Mouse (Mus musculus) limb, embryonic 14.5 days (tissue): ENCODE data around the gene Ubr2. TPM values are rescaled to one million over a fixed set of nuclear protein-coding genes. Genes with fewer than 3 reads are reported as not detected.

Experiments used
- ATAC-seq: fragments of 200-750 bp; cut with Nextera tagmentation; 2 replicates; pipeline ENCODE4 v1.8.0; 2017; ENCODE audit warnings: low read depth, moderate number of reproducible peaks, moderate TSS enrichment; ENCODE audit not compliant: low FRiP score
- DNase-seq: peaks from one replicate; pipeline ENCODE4 v3.0.0-alpha.2; 2015; ENCODE audit warnings: low spot score
- H3K27ac ChIP-seq: fragments of 300-500 bp; sonication (generic); replicated peaks from 2 replicates; pipeline ENCODE4 v1.5.1; 2014; ENCODE audit warnings: low read depth, mild to moderate bottlenecking, low read length, moderate library complexity, mixed read lengths
- H3K27me3 ChIP-seq: fragments of 300-500 bp; sonication (generic); 2 replicates; pipeline ENCODE4 v1.6.1; 2014; ENCODE audit warnings: low read length, mixed read lengths; ENCODE audit not compliant: control insufficient read depth, insufficient read depth
- H3K36me3 ChIP-seq: fragments of 300-500 bp; sonication (generic); 2 replicates; pipeline ENCODE4 v1.6.1; 2014; ENCODE audit warnings: mild to moderate bottlenecking, low read length, moderate library complexity, mixed read lengths; ENCODE audit not compliant: control insufficient read depth, insufficient read depth
- H3K4me1 ChIP-seq: fragments of 300-500 bp; sonication (generic); 2 replicates; pipeline ENCODE4 v1.6.1; 2014; ENCODE audit warnings: antibody characterized with exemption, low read length, mixed read lengths; ENCODE audit not compliant: control insufficient read depth, insufficient read depth
- H3K4me2 ChIP-seq: fragments of 300-500 bp; sonication (generic); replicated peaks from 2 replicates; pipeline ENCODE4 v1.6.1; 2014; ENCODE audit warnings: low read depth, mild to moderate bottlenecking, low read length, moderate library complexity; ENCODE audit not compliant: severe bottlenecking
- H3K4me3 ChIP-seq: fragments of 300-500 bp; sonication (generic); replicated peaks from 2 replicates; pipeline ENCODE4 v1.5.1; 2014; ENCODE audit warnings: low read length
- H3K9ac ChIP-seq: fragments of 300-500 bp; sonication (generic); 2 replicates; pipeline ENCODE4 v1.6.1; 2014; ENCODE audit warnings: mild to moderate bottlenecking, low read depth, low read length, moderate library complexity; ENCODE audit not compliant: severe bottlenecking
- H3K9me3 ChIP-seq: fragments of 300-500 bp; sonication (generic); 2 replicates; pipeline ENCODE4 v1.6.1; 2016; ENCODE audit warnings: low read length; ENCODE audit not compliant: control insufficient read depth
- POLR2A ChIP-seq: fragments of 200-500 bp; IDR thresholded peaks from 2 replicates; pipeline ENCODE4 v1.8.0; 2012; ENCODE audit warnings: inconsistent platforms, mild to moderate bottlenecking, moderate library complexity, borderline replicate concordance; ENCODE audit not compliant: insufficient read depth, insufficient read length; ENCODE audit errors: extremely low read depth
- WGBS: fragments of 180-500 bp; shearing (Covaris S2); extraction: QIAGEN DNeasy Blood & Tissue Kit; methylation state at CpG from one replicate; pipeline ENCODE4 v1.1.7; 2014; 5-methylcytosine and 5-hydroxymethylcytosine counted together
- polyA plus RNA-seq, 2 experiments: library from polyadenylated mRNA; depleted of rRNA in 1 of 2; stranded (reverse) in 1 of 2; unstranded in 1 of 2; fragments of >200 nt; fragmentation: Nextera tagmentation in 1 of 2; extraction: Ambion mirVana in 1 of 2; gene quantifications; 2 replicates each; pipeline versions ENCODE4 v1.2.1 to v1.2.3; 2012 to 2014

Ubr2 gene
- polyA plus RNA-seq, 2 experiments, result 23.3 to 35.7 TPM

GRCm38 (mm10) chr17:46975183-46975582 is 35.2 kb downstream of the Ubr2 start:
- no peaks in the 10 kb centered on the region for H3K9me3 ChIP-seq
- DNase-seq, result peak; percentile 8
- no peak overlapping the region for H3K4me2 ChIP-seq
- no peak overlapping the region for H3K9ac ChIP-seq
- no peak overlapping the region for H3K4me3 ChIP-seq
- no peak for TF ChIP-seq POLR2A
- H3K36me3 ChIP-seq, result peaks cover 96% of the 10 kb centered on the region
- H3K27ac ChIP-seq, result no peak overlapping the region
- no peak for ATAC-seq
- WGBS, result 69% methylated on average over 3 of the region's 3 CpGs
- H3K27me3 ChIP-seq, result no peaks in the 10 kb centered on the region
- H3K4me1 ChIP-seq, result no peaks in the 10 kb centered on the region

- no peaks in the 10 kb centered on the region for H3K27me3 ChIP-seq
- H3K9me3 ChIP-seq, result no peaks in the 10 kb centered on the region
- H3K27ac ChIP-seq, result no peak overlapping the region
- no peak overlapping the region for H3K4me3 ChIP-seq
- WGBS, result 92% methylated on average over 7 of the region's 7 CpGs
- no peak overlapping the region for H3K9ac ChIP-seq
- no peak for TF ChIP-seq POLR2A
- H3K4me2 ChIP-seq, result no peak overlapping the region
- H3K36me3 ChIP-seq, result peaks cover 97% of the 10 kb centered on the region
- ATAC-seq, result no peak
- H3K4me1 ChIP-seq, result no peaks in the 10 kb centered on the region
- DNase-seq, result no peak
Measured at GRCm38 (mm10) chr17:46972603-46973002, 37.8 kb downstream of the Ubr2 start.

DNA sequence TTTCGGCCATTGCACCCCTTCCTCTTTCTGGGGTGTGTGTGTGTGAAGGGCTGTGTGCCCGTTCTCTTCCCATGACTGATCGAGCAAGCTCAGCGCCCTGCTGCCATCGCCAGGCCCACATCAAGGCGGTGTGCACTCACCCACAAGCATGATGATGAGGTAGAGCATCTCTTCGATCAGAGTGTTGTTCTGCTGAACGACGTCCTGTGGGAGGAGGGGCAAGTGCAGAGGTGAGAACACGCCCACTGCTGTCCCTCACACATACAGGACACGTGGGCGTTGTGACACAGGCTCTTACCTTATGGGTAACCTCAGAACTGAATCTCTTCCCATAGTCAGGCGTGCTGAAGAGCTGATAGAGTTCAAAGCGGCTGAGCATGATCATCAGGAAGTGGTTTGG is 43.5 kb downstream of the Ubr2 start:
- Histone ChIP-seq H3K4me1 (no peaks in the 10 kb centered on the region), H3K36me3 (peaks cover 98% of the 10 kb centered on the region), H3K27me3 (no peaks in the 10 kb centered on the region), H3K4me3 (no peak overlapping the region), H3K9ac (no peak overlapping the region), H3K27ac (no peak overlapping the region), H3K4me2 (no peak overlapping the region), H3K9me3 (no peaks in the 10 kb centered on the region)
- no peak for TF ChIP-seq POLR2A
- WGBS, result 87% methylated on average over 14 of the region's 14 CpGs
- DNase-seq (no peak), ATAC-seq (no peak)

GRCm38 (mm10) chr17:46963186-46963585 is 47.2 kb downstream of the Ubr2 start:
- H3K9me3 ChIP-seq, result no peaks in the 10 kb centered on the region
- no peak for TF ChIP-seq POLR2A
- no peaks in the 10 kb centered on the region for H3K4me1 ChIP-seq
- H3K4me2 ChIP-seq, result no peak overlapping the region
- H3K9ac ChIP-seq, result no peak overlapping the region
- WGBS, result 92% methylated on average over 13 of the region's 13 CpGs
- H3K27ac ChIP-seq, result no peak overlapping the region
- no peak for ATAC-seq
- H3K36me3 ChIP-seq, result peaks cover 98% of the 10 kb centered on the region
- no peak overlapping the region for H3K4me3 ChIP-seq
- no peaks in the 10 kb centered on the region for H3K27me3 ChIP-seq
- no peak for DNase-seq

DNA sequence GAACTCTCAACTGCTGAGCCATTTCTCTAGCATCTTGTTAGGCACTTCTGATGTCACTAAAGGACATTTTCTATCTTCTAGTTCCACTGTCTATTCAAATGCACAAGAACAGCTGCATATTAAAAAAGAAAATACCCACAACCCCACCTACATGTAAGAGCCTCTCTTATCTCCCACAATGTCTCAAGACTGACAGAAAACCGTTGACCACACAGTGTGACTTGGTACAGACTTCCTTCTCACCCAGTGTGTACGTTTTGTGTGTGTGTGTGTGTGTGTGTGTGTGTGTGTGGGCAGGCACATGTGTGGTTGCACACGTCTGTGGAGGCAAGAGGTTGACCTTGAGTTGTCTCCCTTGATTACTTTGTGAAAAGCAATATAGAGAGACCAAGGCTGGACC is 48.2 kb downstream of the Ubr2 start:
- Histone ChIP-seq H3K27me3 (no peaks in the 10 kb centered on the region), H3K9ac (no peak overlapping the region), H3K4me1 (no peaks in the 10 kb centered on the region), H3K4me3 (no peak overlapping the region), H3K36me3 (peaks cover 98% of the 10 kb centered on the region), H3K4me2 (no peak overlapping the region), H3K27ac (no peak overlapping the region), H3K9me3 (no peaks in the 10 kb centered on the region)
- DNase-seq (no peak), ATAC-seq (no peak)
- WGBS, result 88% methylated on average over 3 of the region's 3 CpGs
- TF ChIP-seq POLR2A, result no peak

GRCm38 (mm10) chr17:46960216-46960615 is 50.1 kb downstream of the Ubr2 start:
- no peaks in the 10 kb centered on the region for H3K4me1 ChIP-seq
- H3K9me3 ChIP-seq, result no peaks in the 10 kb centered on the region
- no peak for TF ChIP-seq POLR2A
- no peaks in the 10 kb centered on the region for H3K27me3 ChIP-seq
- no peak overlapping the region for H3K9ac ChIP-seq
- peaks cover 98% of the 10 kb centered on the region for H3K36me3 ChIP-seq
- H3K27ac ChIP-seq, result no peak overlapping the region
- no peak overlapping the region for H3K4me3 ChIP-seq
- ATAC-seq (no peak), DNase-seq (no peak)
- H3K4me2 ChIP-seq, result no peak overlapping the region
- WGBS, result 89% methylated on average over 10 of the region's 10 CpGs
